Mouse (Mus musculus) liver, embryonic 14.5 days (tissue): Measurements from ENCODE around the gene N4bp2l1.

Experiments
- CTCF ChIP-seq: IDR thresholded peaks from 2 replicates; pipeline ENCODE4 v1.5.1; 2016; ENCODE audit warnings: antibody characterized with exemption, low read depth, control low read depth
- EP300 ChIP-seq: IDR thresholded peaks from 2 replicates; pipeline ENCODE4 v1.6.1; 2016; ENCODE audit warnings: antibody characterized with exemption, low read depth

- TF ChIP-seq EP300 (no peak), CTCF (no peak)
Measured at GRCm38 (mm10) chr5:150600554-150601440, 3.8 kb upstream of the N4bp2l1 start.
